Mouse (Mus musculus) MEL (cell line): ENCODE measurements around the gene Sgcd.

Experiments
- CTCF ChIP-seq, 3 experiments: IDR thresholded peaks in 2 of 3; conservative IDR thresholded peaks in 1 of 3; 2 replicates each; pipeline ENCODE4 v1.5.1; 2011 to 2012; ENCODE audit warnings: low read length in 3 of 3, low read depth in 2 of 3, mild to moderate bottlenecking in 2 of 3, improper control_type of control experiment in 1 of 3, inconsistent platforms in 1 of 3, mixed read lengths in 1 of 3, moderate library complexity in 1 of 3; ENCODE audit not compliant: control insufficient read depth in 1 of 3, insufficient read depth in 1 of 3, poor library complexity in 1 of 3, severe bottlenecking in 1 of 3
- MAX ChIP-seq: IDR thresholded peaks from 2 replicates; pipeline ENCODE4 v1.6.1; 2011; ENCODE audit warnings: low read length, improper control_type of control experiment
- POLR2AphosphoS5 ChIP-seq: IDR thresholded peaks from 2 replicates; pipeline ENCODE4 v1.6.1; 2012; ENCODE audit warnings: low read depth, borderline replicate concordance, mild to moderate bottlenecking, inconsistent platforms, low read length, moderate library complexity, mixed read lengths
- USF1 ChIP-seq: IDR thresholded peaks from 2 replicates; pipeline ENCODE4 v1.6.1; 2014; ENCODE audit warnings: low read depth, mild to moderate bottlenecking, inconsistent platforms, low read length, improper control_type of control experiment, moderate library complexity
- USF2 ChIP-seq, 2 experiments: IDR thresholded peaks; 2 replicates each; pipeline ENCODE4 v1.6.1; 2011 to 2012; ENCODE audit warnings: improper control_type of control experiment in 2 of 2, low read length in 2 of 2, borderline replicate concordance in 1 of 2, inconsistent platforms in 1 of 2, low read depth in 1 of 2, mild to moderate bottlenecking in 1 of 2; ENCODE audit not compliant: insufficient read depth in 1 of 2
- ZC3H11A ChIP-seq: IDR thresholded peaks from 2 replicates; pipeline ENCODE4 v1.6.1; 2012; ENCODE audit warnings: low read depth, mild to moderate bottlenecking, inconsistent platforms, low read length, improper control_type of control experiment

DNA sequence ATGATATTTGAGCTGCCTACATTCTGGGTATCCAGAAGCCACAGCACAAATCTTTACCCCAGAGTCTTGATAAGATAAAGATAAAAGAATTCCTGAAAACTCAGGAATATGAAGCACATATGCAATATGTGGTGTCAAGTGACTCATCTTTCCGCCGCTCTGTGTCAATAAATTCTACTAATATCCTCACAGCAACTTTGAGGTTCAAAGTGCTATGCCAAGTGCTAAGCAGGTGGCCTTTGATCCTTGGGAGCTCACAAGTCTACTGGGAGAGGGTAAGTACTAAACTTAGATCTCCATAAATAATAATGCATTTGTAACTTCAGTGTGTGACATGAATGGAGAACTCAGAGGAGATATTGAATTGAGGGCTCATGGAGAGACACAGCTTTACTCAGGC is 848.9 kb downstream of the Sgcd start:
- no peak for TF ChIP-seq USF1
- no peak for TF ChIP-seq POLR2AphosphoS5
- no peak for TF ChIP-seq USF2 (IDR thresholded peaks at IDR 0.05; ENCODE audit: borderline replicate concordance in 1 of 2, insufficient read depth in 1 of 2, low read depth in 1 of 2, low read length in 2 of 2)
- no peak for TF ChIP-seq CTCF (IDR thresholded peaks at IDR 0.05 in 2 of 3, conservative IDR thresholded peaks at IDR 0.05 in 1 of 3; ENCODE audit: control insufficient read depth in 1 of 3, insufficient read depth in 1 of 3, low read depth in 2 of 3, low read length in 3 of 3, poor library complexity in 1 of 3, severe bottlenecking in 1 of 3)
- TF ChIP-seq ZC3H11A, result no peak
- no peak for TF ChIP-seq MAX
